Mouse (Mus musculus) MN1 (cell line): ENCODE measurements around the gene Cerkl.

Experiments
- DNase-seq: peaks from one replicate; pipeline ENCODE4 v3.0.0-alpha.2; 2016; ENCODE audit warnings: low spot score

Gene Cerkl

DNA sequence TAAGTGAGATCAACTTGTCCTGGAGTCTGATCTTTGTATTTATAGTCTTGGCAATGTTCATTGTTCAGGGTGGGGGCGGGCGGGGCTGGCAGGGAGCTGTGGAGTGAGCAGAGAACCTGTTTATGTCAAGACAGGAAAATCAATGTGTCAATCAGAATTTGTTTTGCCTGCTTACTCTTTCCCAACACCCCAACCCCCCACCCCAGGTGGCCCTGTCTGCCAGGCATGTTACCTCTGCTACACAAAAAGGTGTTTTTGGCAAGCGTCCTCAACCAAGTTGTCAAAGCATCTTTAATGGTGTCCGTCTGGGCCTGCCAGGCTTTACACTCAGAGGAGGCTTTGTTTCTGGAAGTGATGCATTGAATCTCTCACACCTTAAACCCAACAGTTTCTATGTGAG, 141.5 kb downstream of the Cerkl start:
- no peak for DNase-seq

DNA sequence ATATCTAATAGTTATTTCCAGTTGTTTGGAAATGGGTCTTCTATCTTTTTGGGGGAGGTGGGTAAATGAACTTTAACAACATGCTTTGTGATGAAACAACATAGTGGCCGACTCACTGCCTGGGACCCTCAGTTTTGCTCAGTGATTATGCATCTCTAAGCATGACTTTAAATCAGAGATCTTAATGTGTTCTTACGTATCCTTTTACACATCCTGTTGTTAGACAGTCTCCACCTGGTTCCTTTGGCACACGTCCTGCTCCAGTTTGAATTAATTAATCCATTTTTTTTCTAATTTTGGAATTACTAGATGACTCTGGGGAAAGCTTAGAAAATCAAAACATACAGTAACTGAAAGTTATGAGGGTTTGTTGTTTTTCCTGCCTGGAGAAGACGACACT, 144.1 kb downstream of the Cerkl start:
- no peak for DNase-seq

DNA sequence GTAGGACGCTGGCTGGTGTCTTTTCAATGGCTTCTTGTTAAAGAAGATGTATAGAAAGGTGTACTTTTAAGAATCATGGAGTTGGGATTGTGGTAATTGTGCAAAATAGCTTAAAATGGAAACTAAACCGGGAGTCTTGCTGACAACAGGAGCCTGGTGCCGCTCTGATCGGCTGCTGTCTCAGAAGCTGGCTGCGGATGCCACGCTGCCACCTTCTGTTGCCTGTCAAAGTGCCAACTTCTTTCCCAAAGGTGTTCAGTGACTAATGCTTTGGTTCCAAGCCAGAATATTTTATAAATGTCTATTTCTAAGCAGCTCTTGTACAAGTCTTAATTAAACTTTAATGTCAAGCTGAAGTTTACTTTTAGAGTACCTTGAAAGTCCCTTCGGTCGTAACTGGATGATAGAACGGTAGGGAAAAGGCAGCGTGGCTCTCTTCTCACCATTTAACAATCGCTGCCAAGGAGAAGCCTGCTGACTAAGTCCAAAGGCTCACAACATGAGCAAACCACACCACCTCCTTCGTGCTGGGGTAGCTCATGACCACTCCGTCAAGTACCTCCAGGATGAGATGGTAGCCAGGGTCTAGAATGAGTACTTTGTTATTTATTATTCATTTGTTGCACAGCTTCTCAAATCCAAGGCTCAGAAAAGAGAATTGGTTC, 147.0 kb downstream of the Cerkl start:
- no peak for DNase-seq

DNA sequence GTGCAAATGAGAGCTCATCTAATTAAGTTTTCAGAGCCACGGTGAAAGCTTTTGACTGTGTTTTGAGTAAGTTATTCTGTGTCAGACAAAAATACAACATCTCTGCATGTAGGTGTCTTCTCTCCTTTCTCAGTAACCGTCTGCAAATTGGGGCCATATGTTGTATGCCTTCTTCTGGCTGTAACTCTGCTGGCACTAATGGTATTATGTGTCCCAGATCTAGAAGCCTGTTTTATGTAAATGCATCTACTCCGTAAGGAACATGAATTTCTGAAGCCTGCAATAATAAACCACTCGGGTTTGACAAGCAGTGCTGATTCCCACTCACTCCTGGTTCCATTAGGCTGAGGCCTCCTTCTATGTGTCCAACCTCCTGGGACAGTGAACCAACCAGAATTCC, 149.0 kb downstream of the Cerkl start:
- DNase-seq: no peak

DNA sequence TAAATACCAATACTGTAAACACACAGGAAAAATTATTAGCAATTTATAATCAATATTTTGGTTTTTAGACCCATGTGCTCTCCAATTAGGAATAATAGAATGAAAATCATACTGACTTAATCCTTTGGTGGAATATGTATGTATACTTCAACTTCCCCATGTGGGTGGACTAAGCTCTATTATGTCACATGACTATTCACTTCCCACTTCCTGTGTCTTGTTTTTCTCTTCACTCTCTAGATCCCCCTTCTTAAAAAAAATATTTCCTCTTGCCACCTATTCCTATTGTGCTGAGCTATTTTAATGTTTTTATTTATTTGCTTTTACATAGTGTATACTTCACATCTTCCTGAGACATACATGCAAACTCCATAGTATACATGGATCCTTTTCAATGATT, 154.2 kb downstream of the Cerkl start:
- DNase-seq: no peak

DNA sequence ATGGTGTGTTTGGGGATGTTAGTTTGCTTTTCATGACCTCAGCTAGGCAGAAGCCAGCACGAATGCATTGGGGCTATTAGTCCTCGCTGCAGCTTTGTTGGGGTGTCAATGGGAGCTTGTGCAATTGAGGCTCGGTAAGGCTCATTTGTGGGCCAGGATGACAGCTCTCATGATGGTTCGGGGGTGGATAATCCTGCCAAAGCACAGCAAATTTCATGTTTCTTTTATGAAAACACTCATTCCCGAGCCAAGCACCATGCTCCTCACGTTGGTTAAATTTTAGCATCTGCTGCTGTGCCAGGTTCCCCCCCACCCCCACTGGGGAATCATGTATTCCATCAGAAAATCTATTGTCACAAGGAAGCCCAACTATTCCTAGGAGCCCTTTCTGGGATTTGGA, 164.2 kb downstream of the Cerkl start:
- no peak for DNase-seq

DNA sequence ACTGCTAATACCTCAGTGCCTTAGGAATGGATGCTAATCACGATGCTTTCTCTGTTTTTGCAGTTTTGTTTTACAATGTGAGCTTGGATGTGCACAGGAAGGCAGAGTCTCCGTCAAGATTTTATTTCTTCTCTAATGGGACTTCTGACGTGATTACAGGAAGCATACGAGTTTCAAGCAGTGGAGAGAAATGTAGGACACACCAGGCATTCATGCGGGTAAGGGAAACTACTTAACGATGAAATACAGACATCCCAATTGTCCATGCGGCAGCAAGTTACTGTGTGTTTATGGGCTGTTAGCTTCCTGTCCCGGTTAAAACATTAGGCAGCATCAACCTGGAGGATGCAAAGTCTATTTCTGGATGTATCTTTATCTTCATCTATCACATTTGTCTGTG, 164.7 kb downstream of the Cerkl start:
- no peak for DNase-seq

DNA sequence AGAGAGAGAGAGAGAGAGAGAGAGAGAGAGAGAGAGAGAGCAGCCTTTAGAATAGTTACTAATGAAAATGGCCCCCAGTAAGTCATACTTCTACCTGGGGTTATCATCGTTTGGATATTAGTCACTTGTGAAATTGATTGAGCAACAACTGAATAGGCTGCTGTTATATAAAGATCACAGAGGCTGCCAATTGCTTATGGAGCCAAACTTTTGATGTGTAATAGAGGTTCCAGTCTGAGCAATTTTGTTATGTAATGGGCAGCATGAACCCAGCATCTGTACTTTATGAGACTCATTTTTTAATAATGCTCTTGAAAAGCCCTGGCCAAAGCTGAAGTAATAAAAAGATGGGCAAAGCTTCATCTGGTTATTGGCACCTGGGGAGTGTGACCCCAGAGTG, 166.4 kb downstream of the Cerkl start:
- DNase-seq: no peak

DNA sequence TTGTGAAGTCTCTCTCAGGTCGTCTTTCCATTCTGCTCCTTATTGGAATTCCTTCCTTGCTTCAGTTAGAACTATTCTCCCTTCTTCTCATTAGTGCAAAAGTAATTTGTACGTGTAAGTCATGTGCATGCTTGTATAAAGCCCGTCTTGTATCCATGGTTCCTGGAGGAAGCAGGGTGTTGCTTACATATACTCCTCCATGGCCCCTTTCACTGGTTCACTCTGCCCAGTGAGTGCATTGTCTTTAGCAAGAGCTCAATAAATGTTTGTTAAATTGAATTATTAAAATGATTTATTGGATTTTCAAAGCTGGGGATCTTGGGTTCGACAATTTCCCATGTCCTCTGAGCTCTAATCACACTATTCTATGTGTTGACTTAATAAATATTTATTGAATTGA, 172.4 kb downstream of the Cerkl start:
- DNase-seq: no peak
